Mouse (Mus musculus) MEL (cell line): ENCODE results near the gene Srgap3.

Experiments used
- EP300 ChIP-seq, 2 experiments: IDR thresholded peaks; 2 replicates each; pipeline ENCODE4 v1.6.1; 2011; ENCODE audit warnings: improper control_type of control experiment in 2 of 2, low read length in 2 of 2, low read depth in 1 of 2, mild to moderate bottlenecking in 1 of 2
- MAFK ChIP-seq: IDR thresholded peaks from 2 replicates; pipeline ENCODE4 v1.6.1; 2011; ENCODE audit warnings: low read depth, mild to moderate bottlenecking, low read length, improper control_type of control experiment, borderline replicate concordance
- MYC ChIP-seq: IDR thresholded peaks from 2 replicates; pipeline ENCODE4 v1.6.1; 2011; ENCODE audit warnings: low read depth, mild to moderate bottlenecking, low read length, improper control_type of control experiment, moderate library complexity
- UBTF ChIP-seq: IDR thresholded peaks from 2 replicates; pipeline ENCODE4 v1.6.1; 2012; ENCODE audit warnings: low read depth, mild to moderate bottlenecking, inconsistent platforms, low read length, improper control_type of control experiment, moderate library complexity, borderline replicate concordance; ENCODE audit not compliant: insufficient read depth
- USF1 ChIP-seq: IDR thresholded peaks from 2 replicates; pipeline ENCODE4 v1.6.1; 2014; ENCODE audit warnings: low read depth, mild to moderate bottlenecking, inconsistent platforms, low read length, improper control_type of control experiment, moderate library complexity
- ZMIZ1 ChIP-seq: IDR thresholded peaks from 2 replicates; pipeline ENCODE4 v1.6.1; 2012; ENCODE audit warnings: low read depth, mild to moderate bottlenecking, inconsistent platforms, low read length, improper control_type of control experiment, moderate library complexity

DNA sequence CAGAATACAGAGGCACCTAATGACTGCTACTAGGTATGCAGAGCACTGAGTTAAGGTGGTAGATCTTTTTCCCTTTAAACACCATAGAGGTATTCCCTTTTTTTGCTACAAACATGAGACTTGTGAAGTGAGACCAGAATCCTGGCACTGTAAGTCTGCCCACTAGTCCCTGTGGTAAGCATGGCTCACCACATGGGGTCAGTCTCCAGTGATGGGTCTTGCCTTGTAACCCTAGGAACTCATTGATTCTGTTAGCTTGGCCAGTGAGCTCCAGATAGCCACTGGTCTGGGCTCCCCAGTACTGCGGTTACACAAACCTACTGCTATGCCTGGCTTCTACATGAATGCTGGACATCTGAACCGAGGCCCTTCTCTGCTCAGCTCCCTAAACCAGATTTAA, 204.8 kb downstream of the Srgap3 start:
- TF ChIP-seq UBTF (no peak), ZMIZ1 (no peak), USF1 (no peak), MAFK (no peak), EP300 (IDR thresholded peaks at IDR 0.05; ENCODE audit: low read depth in 1 of 2, low read length in 2 of 2) (no peak), MYC (no peak)
